Mouse (Mus musculus): ENCODE data around the gene Trim61.

Gene Trim61

DNA sequence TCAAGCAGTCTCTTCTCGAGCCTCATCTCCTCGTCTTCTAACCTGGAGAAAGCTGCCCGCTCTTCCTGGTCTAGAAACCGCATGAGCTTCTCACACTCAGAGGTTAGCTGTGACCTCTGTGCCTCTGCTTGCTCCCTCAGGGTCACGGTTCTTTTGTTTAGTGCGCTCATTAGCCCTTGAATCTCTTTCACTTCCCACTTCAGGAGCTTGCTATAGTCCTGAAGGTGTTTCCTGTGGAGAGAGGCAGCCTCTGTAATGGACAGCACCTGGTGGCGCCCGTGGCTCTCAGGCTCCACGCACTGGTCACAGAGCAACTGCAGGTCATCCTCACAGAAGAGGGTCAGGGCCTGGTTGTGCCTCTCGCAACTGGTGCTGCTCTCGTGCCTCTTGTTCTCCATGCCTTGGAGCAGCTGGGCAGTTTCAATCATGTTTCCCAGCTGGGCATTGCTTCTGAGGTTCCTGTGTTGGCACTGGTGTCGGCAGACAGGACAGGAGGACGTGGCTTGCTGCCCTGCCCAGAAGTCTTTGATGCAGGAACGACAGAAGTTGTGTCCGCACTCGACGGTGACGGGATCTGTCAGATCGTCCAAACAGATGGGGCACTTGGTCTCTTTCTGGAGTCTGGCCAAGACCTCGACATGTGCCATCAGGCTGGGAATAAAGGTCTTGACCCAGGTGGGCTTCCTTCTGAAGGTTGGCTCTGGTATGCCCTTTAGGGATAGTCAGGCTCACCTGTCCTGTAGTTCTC is 35.0 kb downstream of the Trim61 start:
- DNase-seq: no peak

Measured in thymus, adult 18-20 months (tissue).